Mouse (Mus musculus) stomach, postnatal 0 days (tissue): ENCODE results near the gene Cog2. TPM values are rescaled to one million over a fixed set of nuclear protein-coding genes. Genes with fewer than 3 reads are reported as not detected.

Experiments
- ATAC-seq: fragments of 200-750 bp; cut with Nextera tagmentation; 2 replicates; pipeline ENCODE4 v1.8.0; 2017; ENCODE audit not compliant: low FRiP score, low TSS enrichment
- DNase-seq: peaks from one replicate; pipeline ENCODE4 v3.0.0-alpha.2; 2016; ENCODE audit warnings: low spot score
- H3K27ac ChIP-seq: fragments of 300-500 bp; sonication (generic); replicated peaks from 2 replicates; pipeline ENCODE4 v1.5.1; 2014; ENCODE audit warnings: mild to moderate bottlenecking, control low read depth
- H3K27me3 ChIP-seq: fragments of 300-500 bp; sonication (generic); 2 replicates; pipeline ENCODE4 v1.6.1; 2014; ENCODE audit warnings: low read length; ENCODE audit not compliant: control insufficient read depth, insufficient read depth
- H3K36me3 ChIP-seq: fragments of 300-500 bp; sonication (generic); 2 replicates; pipeline ENCODE4 v1.6.1; 2014; ENCODE audit warnings: low read length, mixed read lengths; ENCODE audit not compliant: control insufficient read depth, insufficient read depth
- H3K4me1 ChIP-seq: fragments of 300-500 bp; sonication (generic); replicated peaks from 2 replicates; pipeline ENCODE4 v1.6.1; 2014; ENCODE audit warnings: antibody characterized with exemption; ENCODE audit not compliant: control insufficient read depth, insufficient read depth
- H3K4me2 ChIP-seq: fragments of 300-500 bp; sonication (generic); replicated peaks from 2 replicates; pipeline ENCODE4 v1.6.1; 2014; ENCODE audit warnings: low read depth, mild to moderate bottlenecking, control low read depth, moderate library complexity
- H3K4me3 ChIP-seq: fragments of 300-500 bp; sonication (generic); 2 replicates; pipeline ENCODE4 v1.5.1; 2014; ENCODE audit warnings: low read depth, low read length, control low read depth
- H3K9ac ChIP-seq: fragments of 300-500 bp; sonication (generic); 2 replicates; pipeline ENCODE4 v1.6.1; 2014; ENCODE audit warnings: mild to moderate bottlenecking, low read length, control low read depth, mixed read lengths
- H3K9me3 ChIP-seq: fragments of 300-500 bp; sonication (generic); 2 replicates; pipeline ENCODE4 v1.6.1; 2016; ENCODE audit warnings: low read length; ENCODE audit not compliant: control insufficient read depth
- CTCF ChIP-seq: IDR thresholded peaks from 2 replicates; pipeline ENCODE4 v1.5.1; 2016; ENCODE audit warnings: antibody characterized with exemption, low read depth, mild to moderate bottlenecking, moderate library complexity
- EP300 ChIP-seq: optimal IDR thresholded peaks from 2 replicates; pipeline ENCODE3; 2016; ENCODE audit warnings: antibody characterized with exemption
- WGBS: fragments of 180-500 bp; shearing (Covaris S2); extraction: QIAGEN DNeasy Blood & Tissue Kit; methylation state at CpG from one replicate; pipeline ENCODE4 v1.1.7; 2014; 5-methylcytosine and 5-hydroxymethylcytosine counted together
- polyA plus RNA-seq: library from polyadenylated mRNA; unstranded; fragments of >200 nt; fragmentation: Nextera tagmentation; extraction: Ambion mirVana; gene quantifications from 2 replicates; pipeline ENCODE4 v1.2.1, GENCODE M21; 2015

Cog2 gene
- polyA plus RNA-seq, 1 experiment from 2014 or later: 23.3 TPM

DNA sequence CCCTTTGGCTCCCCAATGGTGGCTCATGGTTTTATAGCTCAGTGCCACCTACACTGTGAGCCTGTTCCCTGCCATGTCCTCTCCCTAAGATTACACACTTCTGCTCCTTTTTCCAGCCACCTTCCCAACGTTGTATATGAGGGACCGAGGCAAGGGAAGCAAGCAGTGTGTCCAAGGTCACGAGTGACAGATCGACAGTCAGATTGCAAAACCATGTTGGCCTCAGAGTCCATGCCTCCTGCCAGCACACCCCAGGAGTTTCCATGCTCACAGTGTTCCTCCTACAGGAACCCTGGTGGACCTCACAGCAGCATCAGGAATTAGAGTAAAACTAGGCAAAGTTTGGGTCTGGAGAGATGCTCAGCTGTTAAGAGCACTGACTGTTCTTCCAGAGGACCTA, 68.8 kb downstream of the Cog2 start:
- Histone ChIP-seq H3K9me3 (no peaks in the 10 kb centered on the region), H3K4me3 (no peak overlapping the region), H3K4me2 (no peak overlapping the region), H3K27me3 (no peaks in the 10 kb centered on the region), H3K36me3 (no peaks in the 10 kb centered on the region), H3K9ac (no peak overlapping the region), H3K27ac (no peak overlapping the region), H3K4me1 (0 out of 2 replicates have a peak, but pooled peaks cover 2% of the 10 kb centered on the region)
- WGBS: 75% methylated on average over 4 of the region's 4 CpGs
- ATAC-seq (no peak), DNase-seq (no peak)
- TF ChIP-seq EP300 (no peak), CTCF (no peak)

Other genes starting within 250 kb of the Cog2 start
- gene Pgbd5, start 81.1 kb upstream of the Cog2 start, polyA plus RNA-seq: 1.9 and 2.0 TPM in 2 replicates
- gene Agt, start 48.9 kb downstream of the Cog2 start, polyA plus RNA-seq: 42.8 and 44.5 TPM in 2 replicates
- gene Capn9, start 55.3 kb downstream of the Cog2 start, polyA plus RNA-seq: 12.8 and 17.6 TPM in 2 replicates
- gene 2310022B05Rik, start 142.6 kb downstream of the Cog2 start, polyA plus RNA-seq: 17.9 and 20.0 TPM in 2 replicates
- 18.7 and 19.7 TPM in 2 replicates for gene Ttc13, start 201.2 kb downstream of the Cog2 start, polyA plus RNA-seq
- 11.0 and 11.2 TPM in 2 replicates for gene Arv1, start 201.4 kb downstream of the Cog2 start, polyA plus RNA-seq
- 12.5 and 13.0 TPM in 2 replicates for gene Fam89a, start 231.1 kb downstream of the Cog2 start, polyA plus RNA-seq